Comparison of ENCODE assay signal across 8 mouse cellular contexts in the genomic region with DNA sequence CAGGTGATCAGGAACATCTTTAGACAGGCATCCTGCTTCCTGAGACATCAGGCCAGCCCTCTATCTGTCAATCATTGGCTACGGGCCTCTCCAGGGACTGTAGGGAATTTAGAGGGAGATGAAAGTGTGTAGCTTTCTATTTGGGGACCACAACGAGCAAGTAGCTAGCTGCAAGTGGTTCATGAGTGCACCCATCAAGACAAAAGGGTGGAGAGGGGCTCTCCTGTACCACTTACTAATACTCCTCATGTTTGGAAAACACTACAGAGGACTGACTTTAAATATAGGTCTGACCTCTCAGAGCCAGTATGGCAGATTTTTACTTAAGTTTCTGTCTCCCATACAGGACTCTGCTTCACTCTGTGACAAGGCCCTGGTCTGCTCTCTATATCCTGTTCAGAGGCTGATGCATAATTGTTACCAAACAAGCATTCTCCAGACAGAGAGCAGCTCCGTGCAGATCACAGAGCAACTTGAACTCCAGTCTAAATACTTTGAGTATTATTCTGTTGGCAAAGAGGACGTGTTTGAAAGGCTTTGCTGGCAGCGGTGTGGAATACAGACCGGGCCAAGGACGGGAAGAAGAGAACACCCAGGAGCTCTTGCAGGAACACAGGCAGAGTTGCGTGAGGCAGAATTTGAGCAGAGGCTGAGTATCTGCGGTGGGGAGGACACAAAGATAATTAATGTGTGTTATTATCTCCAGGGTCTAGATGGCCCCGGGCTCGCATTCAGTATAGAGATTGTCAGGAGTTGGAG. TPM values are rescaled to one million over a fixed set of nuclear protein-coding genes. Genes with fewer than 3 reads are reported as not detected.
A peak's percentile ranks its signal among the peaks of the same experiment; 100 is the strongest.
DNase-seq lines count a peak whose midpoint lies in the region; ATAC-seq lines count a peak whose summit lies in the region.
"Had no signal": no experiment of that assay in that cellular context is flagged by ENCODE, and none has a peak within 500 bp of the region (broad histone marks: within the 10 kb centered on the region; RNA-seq: fewer than 3 reads in every experiment).

No protein-coding gene starts in this region.

- H3K36me3 ChIP-seq in heart, embryonic 11.5 days (ENCODE audit: control insufficient read depth, insufficient read depth, low read length): no peaks in the 10 kb centered on the region
- H3K36me3 ChIP-seq in limb, embryonic 13.5 days: no peaks in the 10 kb centered on the region

- 51% methylated on average over 11 of the region's 11 CpGs for WGBS in heart, embryonic 11.5 days (ENCODE audit: insufficient replicate concordance)
- WGBS in limb, embryonic 13.5 days: 47% methylated on average over 11 of the region's 11 CpGs

- H3K27me3 ChIP-seq in heart, embryonic 11.5 days (ENCODE audit: control insufficient read depth, insufficient read depth, low read length): 0 out of 2 replicates have a peak, but pooled peaks cover 3% of the 10 kb centered on the region
- no peaks in the 10 kb centered on the region for H3K27me3 ChIP-seq in limb, embryonic 13.5 days

- DNase-seq in adipocyte (ENCODE audit: low spot score): peak; percentile 95
- peak; percentile 85 for DNase-seq in adrenal gland, postnatal 14 days
- no peak for DNase-seq in retina, embryonic 14.5 days (ENCODE audit: low spot score)
- no peak for DNase-seq in thymus, postnatal 14 days
- no peak for DNase-seq in cerebellum, adult 9-11 months

- H3K9ac ChIP-seq in heart, embryonic 11.5 days (ENCODE audit: low read depth, low read length): no peak overlapping the region; the same call in 1 of the 2 replicates
- H3K9ac ChIP-seq in limb, embryonic 13.5 days: no peak overlapping the region

- no peak for ATAC-seq in heart, embryonic 11.5 days (replicated peaks; ENCODE audit: insufficient number of reproducible peaks, low FRiP score, low TSS enrichment)
- no peak for ATAC-seq in limb, embryonic 13.5 days (ENCODE audit: low FRiP score, low read depth)

- peaks cover 8% of the 10 kb centered on the region for H3K4me1 ChIP-seq in heart, embryonic 11.5 days (ENCODE audit: control insufficient read depth, insufficient read depth, low read length)
- peaks cover 29% of the 10 kb centered on the region for H3K4me1 ChIP-seq in limb, embryonic 13.5 days

- peak overlapping the region; percentile 54; the same call in 1 of the 2 replicates for H3K27ac ChIP-seq in heart, embryonic 11.5 days (ENCODE audit: low read depth, low read length)
- peak overlapping the region; percentile 80 for H3K27ac ChIP-seq in limb, embryonic 13.5 days

- H3K4me2 ChIP-seq in heart, embryonic 11.5 days: no peak overlapping the region
- H3K4me2 ChIP-seq in limb, embryonic 13.5 days (replicated peaks): no peak overlapping the region

- H3K9me3 ChIP-seq in heart, embryonic 11.5 days (replicated peaks; ENCODE audit: control insufficient read depth, low read length): no peaks in the 10 kb centered on the region
- no peaks in the 10 kb centered on the region for H3K9me3 ChIP-seq in limb, embryonic 13.5 days

- H3K4me3 ChIP-seq in heart, embryonic 11.5 days (ENCODE audit: low read depth, low read length): no peak overlapping the region
- H3K4me3 ChIP-seq in limb, embryonic 13.5 days: no peak overlapping the region

RNA-seq across cellular contexts. Expression of a gene that starts 56.2 kb away (rescaled TPM):
- not detected in 2 replicates for total RNA-seq in adrenal gland, postnatal 14 days (2021)
- polyA plus RNA-seq in heart, embryonic 11.5 days (2014; fragmentation: Nextera tagmentation; extraction: Ambion mirVana): not detected in 2 replicates
- polyA plus RNA-seq in limb, embryonic 13.5 days (2015; fragmentation: Nextera tagmentation; extraction: Ambion mirVana): not detected in 2 replicates
- total RNA-seq: layer of hippocampus, adult 18-20 months had no signal

Comparison
In these comparisons a context has a peak if more than half of its experiments do, and no peak if none do; other contexts are left out.
1. DNase-seq: peak in adipocyte (single experiment) and adrenal gland, postnatal 14 days (single experiment); none in retina, embryonic 14.5 days (single experiment), thymus, postnatal 14 days (single experiment) and cerebellum, adult 9-11 months (single experiment).